Mouse (Mus musculus) thymus, postnatal 0 days (tissue): ENCODE results near the gene Siah2. TPM values are rescaled to one million over a fixed set of nuclear protein-coding genes. Genes with fewer than 3 reads are reported as not detected.

Experiments used
- DNase-seq: peaks from one replicate; pipeline ENCODE4 v3.0.0-alpha.2; 2015; ENCODE audit warnings: low spot score
- polyA plus RNA-seq: library from polyadenylated mRNA; unstranded; fragments of >200 nt; fragmentation: Nextera tagmentation; extraction: Ambion mirVana; gene quantifications from 2 replicates; pipeline ENCODE4 v1.2.1, GENCODE M21; 2015

The Siah2 gene
- 4.2 and 4.3 TPM in 2 replicates for polyA plus RNA-seq

- peak; percentile 93 for DNase-seq
These were observed at the start of gene Siah2 for GRCm38 (mm10) chr3:58691997-58692721. Gene Siah2 (minus strand): TSS chr3:58692400.

- no peak for DNase-seq
These were observed 47.3 kb upstream of the Siah2 start for GRCm38 (mm10) chr3:58739536-58739935.

GRCm38 (mm10) chr3:58738346-58739089 is 46.3 kb upstream of the Siah2 start:
- no peak for DNase-seq

- DNase-seq = no peak
These were observed 39.3 kb upstream of the Siah2 start for GRCm38 (mm10) chr3:58731520-58731919.

- DNase-seq = no peak
These were observed 38.4 kb upstream of the Siah2 start for GRCm38 (mm10) chr3:58730580-58730979.

GRCm38 (mm10) chr3:58729549-58729948 is 37.3 kb upstream of the Siah2 start:
- DNase-seq = no peak

- DNase-seq = no peak
These were observed 35.4 kb upstream of the Siah2 start for GRCm38 (mm10) chr3:58727601-58728000.

- DNase-seq = peak; percentile 14
These were observed 34.8 kb upstream of the Siah2 start for GRCm38 (mm10) chr3:58727012-58727411.

GRCm38 (mm10) chr3:58726374-58726773 is 34.2 kb upstream of the Siah2 start:
- DNase-seq = no peak

GRCm38 (mm10) chr3:58724815-58725214 is 32.6 kb upstream of the Siah2 start:
- no peak for DNase-seq

GRCm38 (mm10) chr3:58723656-58724055 is 31.5 kb upstream of the Siah2 start:
- DNase-seq = no peak

- DNase-seq = no peak
These were observed 27.4 kb upstream of the Siah2 start for GRCm38 (mm10) chr3:58719461-58720230.

GRCm38 (mm10) chr3:58716705-58717104 is 24.5 kb upstream of the Siah2 start:
- DNase-seq = no peak

GRCm38 (mm10) chr3:58714767-58715166 is 22.6 kb upstream of the Siah2 start:
- DNase-seq = no peak

GRCm38 (mm10) chr3:58714034-58714433 is 21.8 kb upstream of the Siah2 start:
- DNase-seq = no peak

- DNase-seq = no peak
These were observed 21.0 kb upstream of the Siah2 start for GRCm38 (mm10) chr3:58713191-58713590.

- no peak for DNase-seq
These were observed 12.3 kb upstream of the Siah2 start for GRCm38 (mm10) chr3:58704547-58704946.

- DNase-seq = no peak
These were observed 11.5 kb upstream of the Siah2 start for GRCm38 (mm10) chr3:58703748-58704147.

- no peak for DNase-seq
These were observed 10.1 kb upstream of the Siah2 start for GRCm38 (mm10) chr3:58702329-58702728.

GRCm38 (mm10) chr3:58701441-58701840 is 9.2 kb upstream of the Siah2 start:
- no peak for DNase-seq

- no peak for DNase-seq
These were observed 5.7 kb upstream of the Siah2 start for GRCm38 (mm10) chr3:58697926-58698325.

GRCm38 (mm10) chr3:58696806-58697205 is 4.6 kb upstream of the Siah2 start:
- DNase-seq = no peak
